Mouse (Mus musculus) mature B cell (primary cell): ENCODE results near the gene Ranbp2.
"Not testable (repeated sequence)": the region's sequence is repeated elsewhere in the genome, so short reads cannot be mapped to it uniquely, and the experiment has no call there.

Experiments
- in situ Hi-C: fragments of 300-500 bp; cut with MboI; formaldehyde crosslinking; loops from 2 replicates; pipeline ENCODE4 v1.14.3; 2019

Ranbp2 gene

GRCm38 (mm10) chr10:58496732-58497131 is 50.0 kb downstream of the Ranbp2 start:
- in situ Hi-C loops, result no loop called here

- in situ Hi-C loops, result no loop called here
Measured at GRCm38 (mm10) chr10:58497320-58498284, 50.9 kb downstream of the Ranbp2 start, which contains the start of gene Ccdc138. Gene Ccdc138, plus strand, starts transcription at chr10:58497948.

- in situ Hi-C loops, result no loop called here
Measured at GRCm38 (mm10) chr10:58498516-58498915, 51.8 kb downstream of the Ranbp2 start.

- in situ Hi-C loops, result no loop called here
Measured at GRCm38 (mm10) chr10:58529358-58529757, 82.6 kb downstream of the Ranbp2 start.

GRCm38 (mm10) chr10:58530896-58531790 is 84.4 kb downstream of the Ranbp2 start:
- in situ Hi-C loops, result no loop called here

- in situ Hi-C loops, result no loop called here
Measured at GRCm38 (mm10) chr10:58532177-58532576, 85.5 kb downstream of the Ranbp2 start.

- in situ Hi-C loops, result not testable (repeated sequence)
Measured at GRCm38 (mm10) chr10:58536276-58536675, 89.6 kb downstream of the Ranbp2 start.

- in situ Hi-C loops, result no loop called here
Measured at GRCm38 (mm10) chr10:58540613-58541012, 93.9 kb downstream of the Ranbp2 start.
